Mouse (Mus musculus): ENCODE measurements at regions not wholly inside any gene's neighbourhood (a gene's known extent, or its start where the extent isn't known, plus 50 kb on each side); places are given as distances from the start of the nearest gene placed in this dataset.
"Not testable (repeated sequence)": the region's sequence is repeated elsewhere in the genome, so short reads cannot be mapped to it uniquely, and the experiment has no call there.

DNA sequence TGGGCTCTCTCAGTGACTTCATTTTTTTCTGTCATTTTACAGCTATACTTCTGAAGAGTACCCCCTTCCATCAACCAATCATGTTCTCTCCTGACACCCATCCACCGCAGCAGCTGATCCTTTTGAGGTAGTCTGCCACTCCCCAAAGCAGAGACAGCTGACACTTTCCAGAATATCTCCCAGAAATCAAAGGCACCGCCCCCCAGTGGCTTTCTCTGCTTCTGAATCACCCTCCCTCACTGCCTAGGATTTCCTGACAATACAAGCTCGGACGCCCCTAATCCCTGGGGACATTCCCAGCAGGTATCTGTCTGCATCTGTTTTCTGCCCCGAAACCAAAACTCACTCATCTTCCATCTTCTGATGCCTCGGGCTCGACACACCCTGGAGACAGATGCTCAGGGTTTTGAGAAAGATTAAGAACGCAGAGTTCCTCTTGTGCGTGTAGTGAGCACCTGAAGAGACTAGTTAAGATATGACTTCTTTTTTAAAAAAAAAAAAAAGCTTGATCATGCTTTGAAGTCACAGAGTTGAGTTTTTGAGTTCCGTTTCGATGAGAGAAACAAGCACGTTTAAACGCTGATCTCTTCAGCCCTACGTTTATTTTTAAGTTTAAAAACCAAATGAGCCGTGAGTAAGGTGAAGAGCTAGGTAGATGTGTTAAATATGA, 292.8 kb downstream of the Gadd45g start:
- no peak for DNase-seq (ENCODE audit: low read depth in 1 of 2, low spot score in 2 of 2)

DNA sequence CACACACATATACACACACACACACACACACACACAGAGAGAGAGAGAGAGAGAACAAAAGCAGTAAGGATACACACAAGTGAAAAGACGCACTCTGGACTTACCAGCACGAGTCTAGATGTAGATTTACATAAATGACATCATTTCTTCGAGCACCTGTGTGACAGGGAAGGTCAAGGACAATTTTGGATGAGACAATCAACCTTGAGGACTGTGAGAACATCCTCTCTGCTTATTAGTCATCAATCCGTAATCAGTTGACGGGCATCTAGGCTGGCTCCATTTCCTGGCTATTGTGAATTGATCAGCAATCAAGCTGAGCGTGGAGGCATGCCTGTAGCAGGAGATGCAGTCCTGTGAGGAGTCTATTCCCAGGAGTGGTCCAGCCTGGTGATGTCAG, 293.7 kb downstream of the Gadd45g start:
- DNase-seq (ENCODE audit: low read depth in 1 of 2, low spot score in 2 of 2): no peak

DNA sequence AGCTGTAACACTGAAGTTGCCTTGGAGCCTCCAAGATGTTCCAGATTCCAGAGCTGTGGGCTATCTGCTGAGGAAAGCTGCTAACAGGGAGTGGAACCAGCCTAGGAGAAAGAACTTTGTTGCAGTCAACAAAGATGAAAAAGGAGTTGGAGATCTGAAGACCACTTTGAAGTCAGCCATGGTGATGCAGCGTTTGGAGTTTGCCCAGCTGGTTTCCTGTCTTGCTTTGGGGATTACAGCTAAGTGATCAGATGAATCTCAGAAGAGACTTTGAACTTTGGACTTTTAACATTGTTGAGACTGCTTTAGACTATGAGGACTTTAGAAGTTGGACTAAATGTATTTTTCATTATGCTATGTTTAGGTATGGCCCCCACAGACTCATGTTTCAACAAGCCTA, 297.6 kb downstream of the Gadd45g start:
- DNase-seq (ENCODE audit: low read depth in 1 of 2, low spot score in 2 of 2): not testable (repeated sequence)

DNA sequence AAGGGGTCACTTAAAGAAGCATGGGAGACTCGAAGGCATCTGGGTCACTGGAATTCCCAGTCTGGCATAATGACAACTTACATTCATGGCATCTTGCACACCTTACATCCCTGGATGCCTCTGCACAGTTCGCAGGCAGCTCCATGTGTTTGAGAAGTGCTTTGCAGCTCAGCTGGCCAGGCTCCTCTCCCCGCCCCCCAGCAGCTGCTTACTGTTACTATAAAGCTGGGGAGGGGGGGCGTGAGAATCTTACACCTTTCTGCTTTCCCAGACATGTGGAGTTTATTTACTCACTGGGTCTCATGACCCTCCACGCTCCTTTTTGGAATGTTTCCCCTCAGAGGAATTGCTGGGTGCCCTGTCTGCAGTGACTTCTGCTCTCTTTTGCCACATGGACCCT, 299.4 kb downstream of the Gadd45g start:
- DNase-seq (ENCODE audit: low read depth in 1 of 2, low spot score in 2 of 2): no peak

DNA sequence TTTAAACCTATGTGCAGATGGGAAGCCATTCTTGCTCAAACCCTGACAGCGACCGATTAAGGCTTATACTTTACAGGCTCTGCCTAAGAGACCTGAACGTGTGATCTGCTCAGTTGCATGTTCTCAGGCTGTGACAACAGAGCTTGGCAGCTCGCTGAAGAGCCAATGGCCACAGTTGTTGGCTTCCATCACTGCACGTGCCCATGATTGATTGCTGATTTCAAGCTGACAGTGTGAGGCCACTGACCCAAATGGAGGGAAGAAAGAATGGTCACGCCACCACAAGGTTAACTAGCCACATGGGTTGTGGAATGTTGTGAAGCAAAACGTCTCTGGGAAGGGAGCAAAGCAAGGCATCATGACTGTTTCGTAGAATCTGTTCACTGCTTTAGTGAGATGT, 303.8 kb downstream of the Gadd45g start:
- DNase-seq (ENCODE audit: low read depth in 1 of 2, low spot score in 2 of 2): no peak

DNA sequence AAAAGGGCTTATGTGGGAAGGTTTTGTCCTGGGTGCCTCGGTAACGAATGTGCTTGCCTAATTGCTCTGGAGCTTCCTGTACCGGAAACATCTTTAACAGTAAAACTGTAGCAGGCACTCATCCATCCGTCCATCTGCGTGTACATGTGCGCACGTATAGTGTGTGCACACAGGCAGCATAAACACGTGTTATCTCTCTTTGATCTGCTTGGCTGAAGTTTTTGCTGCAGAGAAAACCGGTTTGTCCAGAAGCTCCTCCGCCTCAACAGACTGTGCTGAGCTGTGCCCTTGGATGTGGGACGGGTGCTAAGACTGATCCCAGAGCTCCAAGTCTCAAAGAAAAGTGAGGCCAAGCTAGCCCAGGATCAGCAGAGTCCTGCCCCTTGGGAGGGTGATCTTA, 305.3 kb downstream of the Gadd45g start:
- DNase-seq (ENCODE audit: low read depth in 1 of 2, low spot score in 2 of 2): no peak

DNA sequence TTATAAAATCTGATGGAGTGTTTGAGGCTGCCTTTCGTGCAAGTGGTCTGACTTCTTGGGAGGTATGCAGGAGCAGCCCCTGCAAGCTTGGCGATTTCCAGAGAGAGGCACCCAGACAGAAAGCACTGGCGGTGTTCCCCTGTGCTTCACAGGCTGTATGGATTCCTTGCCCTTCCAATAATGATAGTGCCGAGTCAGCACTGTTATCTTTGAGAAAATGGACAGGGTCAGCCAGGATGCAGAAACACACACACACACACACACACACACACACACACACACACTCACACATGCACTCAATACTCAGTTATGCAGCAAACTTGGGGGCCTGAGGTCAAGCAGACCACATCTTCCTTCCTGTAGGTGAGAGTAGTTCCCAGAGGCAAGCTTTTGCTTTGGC, 305.7 kb downstream of the Gadd45g start:
- DNase-seq (ENCODE audit: low read depth in 1 of 2, low spot score in 2 of 2): no peak

DNA sequence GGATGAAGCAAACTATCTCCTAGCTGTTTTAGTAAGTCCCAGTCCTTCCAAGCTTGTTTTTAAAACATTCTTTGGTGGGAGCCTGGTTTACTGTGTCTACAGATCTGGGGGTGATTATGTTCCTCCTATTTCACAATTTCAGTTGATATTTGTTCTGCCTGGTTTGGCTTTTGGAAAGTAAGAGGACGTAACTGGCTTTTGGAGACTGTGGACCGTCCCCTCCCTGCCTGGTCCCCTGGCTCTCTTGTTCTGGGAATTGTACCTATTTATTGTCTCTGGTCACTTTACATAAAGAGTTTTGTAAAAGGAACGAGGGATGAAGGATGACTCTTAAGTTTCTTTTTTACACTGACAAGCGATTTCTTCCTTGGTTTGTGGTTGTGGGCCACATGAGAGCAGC, 306.6 kb downstream of the Gadd45g start:
- no peak for DNase-seq (ENCODE audit: low read depth in 1 of 2, low spot score in 2 of 2)

DNA sequence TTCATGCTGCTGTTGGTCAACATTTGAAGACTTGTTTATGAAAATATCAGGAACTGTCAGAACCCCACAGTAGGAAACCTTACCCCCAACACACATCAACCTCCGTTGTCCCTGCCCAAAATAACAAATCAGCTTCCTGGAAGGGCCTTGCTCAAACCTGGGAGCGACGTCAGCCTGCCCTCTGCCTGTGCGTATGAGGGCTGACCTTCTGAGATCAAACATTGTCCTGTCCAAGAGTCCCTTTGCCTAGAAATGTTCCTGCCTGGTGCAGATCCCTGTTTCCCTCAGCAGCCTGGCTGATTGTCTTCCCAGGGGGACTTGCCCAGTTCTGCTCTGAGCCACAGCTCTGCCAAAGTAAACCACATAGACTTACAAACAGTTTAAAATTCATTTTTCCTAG, 307.1 kb downstream of the Gadd45g start:
- no peak for DNase-seq (ENCODE audit: low read depth in 1 of 2, low spot score in 2 of 2)

DNA sequence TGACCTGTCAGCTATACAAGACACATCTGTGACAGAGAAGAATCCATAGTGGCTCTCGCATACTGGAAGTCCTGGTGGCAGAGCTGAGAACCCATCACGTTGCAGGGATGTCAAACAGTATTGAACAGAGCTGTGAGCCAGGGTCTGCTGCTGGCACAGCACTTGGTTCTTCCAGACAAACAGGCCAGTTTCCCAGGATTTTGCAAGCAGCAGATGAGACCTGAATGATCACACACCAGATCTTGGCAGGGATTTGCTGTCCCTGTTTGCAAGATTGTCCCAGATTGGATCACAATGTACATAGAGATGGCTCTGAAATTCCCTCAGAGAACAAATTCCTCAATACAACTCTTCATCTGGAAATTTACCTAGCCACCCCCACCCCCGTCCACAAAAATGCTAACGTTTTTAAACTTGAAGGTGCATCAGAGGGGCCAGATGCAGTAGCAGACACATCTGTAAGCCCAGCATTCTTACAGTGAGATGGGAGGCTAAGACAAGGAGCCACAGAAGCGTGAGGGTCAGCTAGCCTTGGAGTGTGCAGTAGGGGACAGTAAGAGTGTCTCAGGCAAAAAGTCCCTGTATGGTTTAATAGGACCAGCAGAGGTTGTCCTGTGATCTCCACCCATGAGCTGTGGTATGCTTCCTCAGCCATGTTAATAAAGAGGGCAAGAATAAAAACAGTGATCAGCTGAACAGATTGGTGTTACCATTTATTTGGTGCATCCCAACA, 307.8 kb downstream of the Gadd45g start:
- no peak for DNase-seq (ENCODE audit: low read depth in 1 of 2, low spot score in 2 of 2)

DNA sequence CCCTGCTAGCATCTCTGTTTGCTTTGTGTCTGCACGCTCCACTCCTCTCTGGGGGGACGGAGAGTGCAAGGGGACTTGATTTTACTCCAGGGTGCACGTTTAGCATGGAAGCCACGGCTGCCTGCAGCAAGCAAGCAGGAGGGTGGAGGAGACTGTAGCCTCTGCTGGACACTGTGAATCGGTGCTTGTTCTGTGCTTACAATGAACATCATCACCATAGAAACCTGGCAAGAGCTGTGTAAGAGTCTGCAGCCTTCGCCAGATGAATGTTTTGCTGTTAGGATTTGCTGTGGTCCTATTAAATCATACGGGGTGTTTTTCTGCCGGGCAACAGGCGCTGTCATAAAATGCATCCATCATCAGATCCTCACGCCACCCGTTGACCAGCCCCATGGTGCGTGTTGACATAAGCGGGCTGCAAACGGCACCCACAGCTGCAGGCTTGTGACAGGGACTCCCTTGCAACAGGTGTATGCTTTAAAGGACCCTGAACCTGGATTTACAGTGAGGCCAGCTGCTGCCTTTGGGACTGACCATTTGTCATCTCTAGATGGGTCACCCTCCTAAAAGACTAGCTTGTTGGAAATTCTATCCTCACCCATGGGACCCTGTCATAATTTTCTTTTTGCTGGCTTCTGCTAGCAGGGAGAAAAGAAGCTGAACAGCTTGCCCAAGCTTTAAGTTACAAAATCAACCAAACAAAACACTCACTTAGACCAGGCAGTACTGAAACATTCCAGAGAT, 308.5 kb downstream of the Gadd45g start:
- no peak for DNase-seq (ENCODE audit: low read depth in 1 of 2, low spot score in 2 of 2)

DNA sequence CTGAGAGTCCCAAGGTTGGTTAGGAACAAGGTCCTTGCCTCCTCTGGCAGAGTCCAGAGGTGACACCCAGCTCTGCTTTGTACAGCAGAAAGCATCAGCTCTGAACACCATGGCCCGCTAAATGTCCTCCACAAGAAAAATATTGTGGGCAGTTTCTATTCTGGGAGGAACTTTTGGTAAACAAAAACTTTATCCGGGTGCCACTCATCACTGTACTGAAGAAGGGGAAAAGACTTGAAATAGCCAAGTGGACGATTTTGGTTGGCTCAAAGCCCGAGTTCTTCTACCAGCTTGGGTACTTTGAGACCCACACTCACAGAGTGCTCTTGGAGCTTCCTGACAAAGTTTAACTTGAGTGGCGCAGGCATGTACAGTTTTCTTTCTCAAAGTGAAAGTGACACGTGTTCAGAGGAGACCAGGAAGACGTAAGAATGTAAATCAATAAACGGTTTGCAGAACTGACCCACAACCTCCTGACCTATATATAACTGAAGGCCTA, 309.2 kb downstream of the Gadd45g start:
- no peak for DNase-seq (ENCODE audit: low read depth in 1 of 2, low spot score in 2 of 2)

DNA sequence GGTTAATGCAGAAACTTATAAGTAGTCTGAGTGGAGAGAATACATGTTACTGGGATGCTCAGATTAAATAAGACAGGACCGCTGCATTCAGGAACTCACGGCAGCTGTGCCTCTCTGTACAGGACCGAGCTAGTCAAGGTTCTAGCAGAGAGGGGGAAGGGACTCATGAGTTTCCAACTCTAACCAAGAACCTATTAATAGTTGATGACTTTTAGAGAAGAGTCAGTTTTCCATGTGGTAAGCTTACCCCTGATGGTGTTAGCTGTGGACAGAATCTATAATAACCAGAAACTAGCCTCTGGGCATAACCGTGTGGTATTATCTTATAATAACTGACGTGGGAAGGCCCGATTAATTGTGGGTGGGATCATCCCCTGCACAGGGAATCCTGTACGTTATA, 316.2 kb downstream of the Gadd45g start:
- DNase-seq (ENCODE audit: low read depth in 1 of 2, low spot score in 2 of 2): no peak

DNA sequence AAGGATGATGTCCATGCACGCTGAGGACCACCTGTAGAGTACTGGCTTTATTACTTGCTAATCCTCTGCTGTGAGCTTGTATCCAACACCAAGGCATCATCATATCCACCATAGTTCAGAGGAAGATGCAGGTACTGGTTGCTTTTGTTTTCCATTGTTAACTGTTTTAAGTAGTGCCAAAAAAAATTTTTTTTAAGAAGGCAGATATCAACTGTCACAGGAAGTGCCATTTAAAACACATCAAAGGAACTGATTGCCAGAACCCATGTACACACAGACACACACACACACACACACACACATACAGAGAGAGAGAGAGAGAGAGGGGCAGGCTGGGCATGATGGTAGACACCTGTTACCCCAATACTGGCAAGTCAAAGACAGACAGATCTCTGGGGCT, 319.1 kb downstream of the Gadd45g start:
- DNase-seq (ENCODE audit: low read depth in 1 of 2, low spot score in 2 of 2): no peak

DNA sequence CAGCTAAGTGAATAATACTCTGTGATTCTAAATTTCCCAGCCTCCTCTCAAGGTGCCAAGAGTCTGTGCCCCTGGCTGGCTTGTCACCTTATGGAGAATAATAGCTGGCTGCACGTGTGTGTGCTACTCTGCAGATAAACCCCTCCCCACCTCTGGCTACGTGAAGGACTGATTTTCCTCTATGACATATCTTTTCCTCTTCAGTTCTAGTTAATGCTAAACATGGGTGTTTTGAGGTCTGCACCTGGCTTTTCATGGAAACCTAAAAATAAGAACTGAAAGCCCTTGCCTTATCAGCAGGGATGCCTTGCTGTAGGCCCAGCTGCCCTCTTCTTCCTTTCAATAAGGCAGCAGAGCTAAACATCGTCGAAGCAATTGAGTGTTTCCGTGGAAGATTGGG, 321.5 kb downstream of the Gadd45g start:
- no peak for DNase-seq (ENCODE audit: low read depth in 1 of 2, low spot score in 2 of 2)

DNA sequence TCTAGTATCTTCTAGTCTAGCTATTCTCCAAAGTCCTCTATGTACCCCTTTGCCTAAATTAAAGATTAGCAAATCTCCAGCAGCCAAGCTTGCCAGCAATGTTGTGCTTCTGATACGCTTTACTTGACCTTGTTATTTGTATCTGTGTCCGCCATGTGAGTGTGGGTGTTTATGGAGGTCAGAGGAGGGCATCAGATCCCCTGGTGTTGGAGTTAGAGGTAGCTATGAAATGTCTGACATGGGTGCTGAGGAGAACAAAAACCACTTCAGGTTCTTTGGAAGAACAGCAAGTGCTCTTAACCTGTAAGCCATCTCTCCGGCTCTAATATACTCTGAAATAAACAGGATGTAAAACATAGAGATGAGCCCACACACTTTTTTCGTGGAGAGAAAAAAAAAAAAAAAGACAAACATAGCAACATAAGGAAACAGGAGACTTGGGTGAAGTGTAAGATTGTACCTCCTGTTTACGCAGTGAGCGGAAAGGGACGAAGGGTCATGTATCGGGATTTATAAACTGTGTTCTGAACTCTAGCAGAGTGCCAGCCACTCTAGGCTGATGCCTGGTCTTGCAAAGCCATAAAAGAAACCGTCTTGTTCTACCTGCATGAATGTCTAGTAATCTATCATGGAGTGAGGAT, 326.3 kb downstream of the Gadd45g start:
- DNase-seq (ENCODE audit: low read depth in 1 of 2, low spot score in 2 of 2): no peak

DNA sequence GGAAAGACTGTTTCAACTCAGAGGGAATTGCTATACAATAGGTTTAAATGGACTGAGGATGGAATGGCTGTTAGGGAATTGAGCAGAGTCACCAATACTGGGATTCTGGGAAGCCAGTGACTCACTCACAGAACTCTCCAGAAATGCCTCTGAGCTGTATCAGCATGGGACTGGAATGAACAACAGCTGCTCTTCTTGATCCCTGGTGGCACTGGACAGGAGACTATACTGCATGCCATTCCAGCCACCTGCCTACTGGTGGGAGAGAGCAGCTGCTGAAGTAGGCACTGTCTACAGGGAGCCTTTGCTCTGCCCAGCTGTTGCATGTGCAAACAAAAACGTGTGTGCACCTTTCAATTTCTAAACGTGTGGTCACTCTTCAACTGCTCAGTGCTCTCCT, 329.2 kb downstream of the Gadd45g start:
- DNase-seq (ENCODE audit: low read depth in 1 of 2, low spot score in 2 of 2): no peak

DNA sequence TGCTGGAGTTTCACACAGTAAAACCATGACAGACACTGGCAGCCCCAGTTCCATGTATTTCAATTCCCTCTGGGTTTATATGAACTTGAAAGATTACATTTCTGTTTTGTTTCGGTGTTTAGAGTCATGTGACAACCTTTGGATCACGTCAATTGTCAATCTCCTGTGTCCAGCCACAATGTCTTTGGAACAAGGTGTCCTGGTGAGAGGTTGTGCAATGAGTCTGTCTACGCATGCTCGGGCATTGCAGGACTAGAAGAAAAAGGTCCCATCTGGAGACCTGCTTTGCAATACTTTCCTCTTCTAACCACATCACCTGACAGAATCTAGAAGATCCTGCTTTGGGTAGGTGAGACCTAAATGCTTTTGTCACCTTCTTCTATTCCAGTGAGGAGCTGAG, 333.5 kb downstream of the Gadd45g start:
- DNase-seq (ENCODE audit: low read depth in 1 of 2, low spot score in 2 of 2): no peak

DNA sequence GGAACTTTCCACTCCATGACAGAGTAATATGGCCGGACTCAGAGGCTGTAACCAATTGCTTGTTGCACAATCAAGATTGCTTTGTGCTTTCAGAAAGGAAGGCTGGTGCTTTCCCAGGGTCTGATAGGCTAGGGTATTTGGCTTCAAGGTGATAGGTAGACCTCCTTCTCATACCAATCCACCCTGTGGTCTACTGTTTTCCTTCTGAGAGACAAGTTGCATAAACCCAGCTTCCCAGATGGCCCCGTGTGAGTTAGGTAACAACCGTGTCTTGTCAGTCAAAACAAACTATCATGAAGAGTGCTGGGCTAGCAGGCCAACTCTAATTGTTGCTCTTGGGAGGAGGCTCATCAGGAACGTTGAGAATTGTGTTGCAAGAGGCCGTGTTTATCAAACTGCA, 337.2 kb downstream of the Gadd45g start:
- no peak for DNase-seq (ENCODE audit: low read depth in 1 of 2, low spot score in 2 of 2)

DNA sequence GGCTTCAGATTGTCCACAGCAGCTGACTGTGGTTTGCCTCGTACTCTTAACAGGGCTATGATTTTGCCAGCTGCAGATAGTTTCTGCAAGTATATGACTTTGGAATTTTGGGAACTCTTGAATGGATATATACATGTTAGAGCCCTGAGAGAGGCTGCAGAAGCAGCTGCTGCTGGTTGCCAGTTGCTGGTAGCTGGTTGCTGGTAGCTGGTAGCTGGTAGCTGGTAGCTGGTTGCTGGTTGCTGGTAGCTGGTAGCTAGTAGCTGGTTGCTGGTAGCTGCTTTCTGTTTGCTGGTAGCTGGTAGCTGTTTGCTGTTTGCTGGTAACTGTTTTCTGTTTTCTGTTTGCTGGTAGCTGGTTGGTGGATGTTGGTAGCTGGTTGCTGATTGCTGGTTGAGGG, 339.1 kb downstream of the Gadd45g start:
- DNase-seq (ENCODE audit: low read depth in 1 of 2, low spot score in 2 of 2): no peak

DNA sequence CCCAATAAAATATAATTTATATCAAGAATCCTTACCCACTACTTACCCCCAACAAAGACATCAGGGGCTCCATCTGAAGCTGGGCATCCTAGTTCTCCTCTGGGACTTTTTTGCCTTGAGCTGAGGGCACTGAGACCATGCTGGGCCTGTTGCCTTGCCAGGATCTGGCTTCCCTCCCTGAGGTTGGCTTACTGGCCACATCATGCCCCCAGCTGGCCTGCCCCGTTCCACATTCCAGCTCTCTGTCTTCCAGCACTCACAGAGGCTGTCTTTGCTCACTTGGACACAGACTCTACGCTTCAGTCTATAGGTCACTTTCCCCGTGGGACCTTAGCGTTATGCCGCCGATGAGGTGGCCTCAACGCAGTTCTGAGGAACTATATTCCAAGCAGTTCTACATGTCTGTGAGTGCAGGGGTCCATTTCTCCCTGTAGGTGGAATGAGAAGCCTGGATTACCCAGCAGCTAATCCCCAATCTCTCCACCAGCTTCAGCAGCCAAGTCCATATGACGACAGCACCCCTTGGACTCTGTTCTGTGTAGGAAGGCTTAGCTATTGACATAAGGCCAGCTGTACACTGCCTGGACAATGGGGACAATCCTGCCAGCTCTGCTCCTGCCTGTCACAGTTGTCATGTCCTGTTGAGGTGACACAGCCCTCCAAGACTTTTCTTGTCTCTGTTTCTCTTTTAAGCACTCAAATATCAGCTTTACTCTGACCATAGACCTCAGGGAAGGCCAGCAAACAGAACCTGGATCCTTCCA, 341.5 kb downstream of the Gadd45g start:
- no peak for DNase-seq (ENCODE audit: low read depth in 1 of 2, low spot score in 2 of 2)

All from monocyte, adult 2 months (primary cell).